Mouse (Mus musculus): ENCODE measurements around the gene Klk1b21.
"Not testable (repeated sequence)": the region's sequence is repeated elsewhere in the genome, so short reads cannot be mapped to it uniquely, and the experiment has no call there.

Gene Klk1b21

DNA sequence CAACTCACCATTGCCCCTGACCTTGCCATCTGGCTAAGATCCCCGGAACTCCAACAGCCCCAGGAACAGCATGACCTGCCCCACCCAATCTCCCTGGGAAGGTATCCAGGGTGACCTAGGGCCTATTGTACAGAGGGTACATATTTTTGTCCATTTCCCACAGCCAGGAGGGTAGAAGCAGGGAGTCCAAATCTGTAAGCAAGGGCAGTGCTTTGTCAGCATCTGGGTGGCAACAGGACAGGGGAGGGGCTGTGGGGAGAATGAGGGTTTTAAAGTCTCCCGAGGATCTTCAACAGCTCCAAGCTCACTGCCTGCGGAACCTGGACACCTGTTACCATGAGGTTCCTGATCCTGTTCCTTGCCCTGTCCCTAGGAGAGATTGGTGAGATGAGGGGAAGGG, at the start of gene Klk1b21:
TSS of gene Klk1b21 (plus strand) at position 301 of the 400 bp plus-strand sequence.
- not testable (repeated sequence) for DNase-seq

- DNase-seq, result no peak
These were observed 30.0 kb upstream of the Klk1b21 start for GRCm38 (mm10) chr7:44072117-44072516.

DNA sequence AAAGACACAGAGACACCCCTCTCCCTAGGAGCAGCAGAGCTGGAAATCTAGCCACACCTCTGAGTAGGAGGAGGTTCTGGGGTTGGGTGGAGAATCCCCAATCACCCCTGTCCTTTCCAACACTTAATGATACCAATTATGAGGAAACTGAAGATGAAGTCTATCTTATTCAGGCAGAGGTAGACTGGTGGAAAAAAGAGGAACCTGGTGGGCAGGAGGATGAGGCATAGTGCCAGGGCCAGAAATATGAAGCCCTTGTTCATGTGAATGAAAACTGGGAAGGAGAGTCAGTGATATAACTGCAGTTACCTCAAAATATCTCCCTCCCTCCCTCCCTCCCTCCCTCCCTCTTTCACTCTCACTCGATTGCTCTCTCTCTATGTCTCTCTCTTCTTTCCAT, 24.4 kb upstream of the Klk1b21 start:
- DNase-seq, result no peak

DNA sequence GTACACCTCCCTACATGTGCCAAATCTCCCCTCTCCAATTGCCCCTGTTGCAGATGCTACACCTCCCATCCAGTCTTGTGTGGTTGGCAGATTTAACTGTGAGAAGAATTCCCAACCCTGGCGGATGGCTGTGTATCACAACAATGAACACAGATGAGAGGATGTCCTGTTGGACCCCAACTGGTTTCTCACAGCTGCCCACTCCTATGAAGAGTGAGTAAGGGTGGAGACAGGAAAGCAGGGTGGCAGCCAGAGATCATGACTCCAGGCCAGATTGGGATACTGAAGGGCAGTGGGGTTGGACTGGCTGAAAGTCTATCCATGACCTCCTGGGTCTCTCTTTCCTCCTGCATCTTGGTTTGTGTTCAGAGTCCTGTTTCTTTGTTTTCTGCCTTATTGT, 6.0 kb upstream of the Klk1b21 start:
- DNase-seq, result no peak

DNA sequence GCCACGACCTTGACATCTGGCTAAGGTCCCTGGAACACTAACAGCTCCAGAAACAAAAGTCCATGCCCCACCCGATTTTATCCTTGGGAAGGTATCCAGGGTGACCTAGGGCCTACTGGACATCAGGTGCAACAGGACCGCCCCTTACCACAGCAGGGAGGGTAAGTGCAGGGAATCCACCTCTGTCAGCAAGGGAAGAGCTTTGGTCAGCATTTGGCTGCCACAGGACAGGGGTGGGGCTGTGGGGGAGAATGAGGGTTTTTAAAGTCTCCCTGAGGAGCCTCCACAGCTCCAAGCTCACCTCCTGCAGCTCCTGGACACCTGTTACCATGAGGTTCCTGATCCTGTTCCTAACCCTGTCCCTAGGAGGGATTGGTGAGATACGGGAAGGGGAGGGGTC, 10.2 kb downstream of the Klk1b21 start, which contains the start of gene Klk1b22:
TSS of gene Klk1b22 (plus strand) at position 301 of the 400 bp plus-strand sequence.
- no peak for DNase-seq

GRCm38 (mm10) chr7:44123445-44123844, 21.3 kb downstream of the Klk1b21 start:
- no peak for DNase-seq

GRCm38 (mm10) chr7:44136467-44136866, 34.3 kb downstream of the Klk1b21 start, which contains the start of gene Klk1b16:
Klk1b16 (plus strand) TSS chr7:44136767.
- no peak for DNase-seq
